Mouse (Mus musculus): ENCODE measurements around the gene Ttc39a. TPM values are rescaled to one million over a fixed set of nuclear protein-coding genes. Genes with fewer than 3 reads are reported as not detected.

The Ttc39a gene
- polyA plus RNA-seq, 1 experiment: 5.5 TPM

DNA sequence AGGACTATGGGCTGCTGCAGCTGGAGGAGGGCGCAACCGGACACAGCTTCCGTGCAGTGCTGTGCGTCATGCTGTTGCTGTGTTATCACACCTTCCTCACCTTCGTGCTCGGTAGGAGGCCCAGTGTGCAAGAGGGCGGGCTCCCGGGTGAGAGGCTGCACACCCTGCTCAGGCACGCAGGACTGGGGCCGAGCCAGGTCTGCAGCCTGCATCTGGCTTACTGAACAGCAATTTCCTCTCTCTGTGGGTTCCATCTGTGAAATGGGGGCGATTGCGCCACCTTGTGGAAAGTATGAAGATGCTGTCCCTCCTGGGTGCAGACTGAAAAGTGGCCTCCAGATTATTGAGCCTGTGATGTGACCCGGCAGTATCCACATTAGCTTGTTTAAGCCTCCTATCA lies 24.4 kb downstream of the Ttc39a start:
- Histone ChIP-seq H3K4me3 (ENCODE audit: extremely low read depth, insufficient read depth, insufficient read length) (no peak overlapping the region), H3K27me3 (ENCODE audit: control insufficient read depth, insufficient read depth, low read length) (no peaks in the 10 kb centered on the region), H3K27ac (ENCODE audit: insufficient read depth, low read length) (no peak overlapping the region), H3K36me3 (ENCODE audit: control insufficient read depth, insufficient read depth, low read length) (no peaks in the 10 kb centered on the region), H3K4me1 (ENCODE audit: control insufficient read depth, insufficient read depth, insufficient read length) (no peaks in the 10 kb centered on the region)
- DNase-seq (ENCODE audit: low read depth in 1 of 2, low spot score in 2 of 2): peak; percentile 12 to 55
- TF ChIP-seq POLR2A (IDR thresholded peaks at IDR 0.05; ENCODE audit: low read depth, low read length) (no peak), CTCF (IDR thresholded peaks at IDR 0.05; ENCODE audit: extremely low read depth, insufficient read depth, insufficient read length, insufficient replicate concordance) (peak; percentile 65; the same call in 1 of the 2 replicates)
- WGBS: 40% methylated on average over 13 of the region's 13 CpGs

DNA sequence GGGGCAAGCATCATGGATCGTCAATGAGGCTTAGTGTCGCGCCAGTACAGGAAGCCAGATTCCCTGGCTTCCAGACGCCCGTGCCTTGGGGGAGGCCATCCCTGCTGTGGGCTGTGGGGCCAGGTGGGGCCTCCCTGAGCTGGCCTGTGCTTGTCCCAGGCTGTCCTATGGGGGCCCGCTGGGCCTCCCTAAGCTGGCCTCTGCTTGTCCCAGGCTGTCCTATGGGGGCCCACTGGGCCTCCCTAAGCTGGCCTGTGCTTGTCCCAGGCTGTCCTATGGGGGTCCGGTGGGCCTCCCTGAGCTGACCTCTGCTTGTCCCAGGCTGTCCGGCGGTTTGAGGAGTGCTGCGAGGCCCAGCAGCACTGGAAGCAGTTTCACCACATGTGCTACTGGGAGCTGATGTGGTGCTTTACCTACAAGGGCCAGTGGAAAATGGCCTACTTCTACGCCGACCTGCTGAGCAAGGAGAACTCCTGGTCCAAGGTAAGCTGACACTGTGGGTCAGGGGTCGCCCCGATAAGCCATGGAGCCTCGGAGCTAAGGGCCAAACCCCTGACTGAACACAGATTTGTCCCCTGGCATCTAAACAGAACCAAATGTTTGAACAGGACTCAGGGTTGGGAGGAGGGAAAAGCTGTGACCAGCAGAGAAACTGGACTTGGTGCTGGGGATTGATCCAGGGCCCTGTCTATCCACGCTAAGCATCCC lies 26.4 kb downstream of the Ttc39a start:
- TF ChIP-seq POLR2A (IDR thresholded peaks at IDR 0.05; ENCODE audit: low read depth, low read length) (no peak), CTCF (IDR thresholded peaks at IDR 0.05; ENCODE audit: extremely low read depth, insufficient read depth, insufficient read length, insufficient replicate concordance) (no peak)
- DNase-seq (ENCODE audit: low read depth in 1 of 2, low spot score in 2 of 2): no peak
- H3K4me1 ChIP-seq (ENCODE audit: control insufficient read depth, insufficient read depth, insufficient read length): no peaks in the 10 kb centered on the region
- no peak overlapping the region for H3K27ac ChIP-seq (ENCODE audit: insufficient read depth, low read length)
- H3K27me3 ChIP-seq (ENCODE audit: control insufficient read depth, insufficient read depth, low read length): no peaks in the 10 kb centered on the region
- 92% methylated on average over 16 of the region's 16 CpGs for WGBS
- no peaks in the 10 kb centered on the region for H3K36me3 ChIP-seq (ENCODE audit: control insufficient read depth, insufficient read depth, low read length)
- no peak overlapping the region for H3K4me3 ChIP-seq (ENCODE audit: extremely low read depth, insufficient read depth, insufficient read length)

DNA sequence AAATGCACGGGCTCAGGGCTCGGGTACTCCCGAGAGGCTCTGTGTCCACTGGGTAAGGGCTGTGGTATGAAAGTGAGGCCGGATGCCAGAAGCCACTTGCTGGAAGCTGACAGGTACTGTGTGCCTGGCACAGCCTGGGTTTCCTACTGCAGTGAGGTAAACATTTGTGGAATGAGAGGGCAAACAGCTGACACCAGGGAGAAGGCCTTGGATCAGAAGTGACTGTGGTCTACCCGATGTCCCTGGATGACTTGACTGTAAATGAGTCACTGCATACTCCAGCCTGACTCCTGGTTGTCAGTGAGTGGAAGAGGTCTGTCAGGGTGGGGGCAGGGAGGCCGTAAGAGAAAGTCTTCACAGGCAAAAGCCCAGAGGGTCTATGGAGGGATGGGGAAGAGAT lies 27.2 kb downstream of the Ttc39a start:
- 86% methylated on average over 6 of the region's 6 CpGs for WGBS
- no peak for DNase-seq (ENCODE audit: low read depth in 1 of 2, low spot score in 2 of 2)

DNA sequence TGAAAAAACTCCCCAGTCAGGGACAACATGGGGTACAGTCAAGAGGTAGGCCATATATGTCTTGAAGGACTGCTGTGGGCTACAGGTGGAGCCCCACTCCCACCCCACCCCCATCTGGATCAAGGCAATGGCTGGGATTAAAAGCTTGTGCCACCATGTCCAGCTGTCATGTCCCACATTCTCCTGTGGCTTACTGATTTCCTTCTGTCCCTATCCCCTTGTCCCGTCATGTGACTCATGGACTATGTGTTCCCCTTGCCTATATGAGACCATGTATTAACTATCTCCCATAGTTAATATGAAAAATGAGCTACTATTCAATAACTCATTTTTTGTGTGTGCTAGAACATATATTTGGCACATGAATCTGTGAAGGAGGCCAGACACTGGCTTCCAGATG lies 27.8 kb downstream of the Ttc39a start:
- Histone ChIP-seq H3K4me1 (ENCODE audit: control insufficient read depth, insufficient read depth, insufficient read length) (no peaks in the 10 kb centered on the region), H3K27me3 (ENCODE audit: control insufficient read depth, insufficient read depth, low read length) (no peaks in the 10 kb centered on the region), H3K36me3 (ENCODE audit: control insufficient read depth, insufficient read depth, low read length) (no peaks in the 10 kb centered on the region), H3K4me3 (ENCODE audit: extremely low read depth, insufficient read depth, insufficient read length) (no peak overlapping the region), H3K27ac (ENCODE audit: insufficient read depth, low read length) (no peak overlapping the region)
- no peak for TF ChIP-seq CTCF (IDR thresholded peaks at IDR 0.05; ENCODE audit: extremely low read depth, insufficient read depth, insufficient read length, insufficient replicate concordance)
- no peak for TF ChIP-seq POLR2A (IDR thresholded peaks at IDR 0.05; ENCODE audit: low read depth, low read length)
- WGBS: 88% methylated on average over 1 of the region's 1 CpGs
- no peak for DNase-seq (ENCODE audit: low read depth in 1 of 2, low spot score in 2 of 2)

More for the DNA sequence above, 27.2 kb downstream of the Ttc39a start:
- Histone ChIP-seq H3K36me3 (ENCODE audit: control insufficient read depth, insufficient read depth, low read length) (no peaks in the 10 kb centered on the region), H3K4me1 (ENCODE audit: control insufficient read depth, insufficient read depth, insufficient read length) (no peaks in the 10 kb centered on the region), H3K27me3 (ENCODE audit: control insufficient read depth, insufficient read depth, low read length) (no peaks in the 10 kb centered on the region), H3K4me3 (ENCODE audit: extremely low read depth, insufficient read depth, insufficient read length) (no peak overlapping the region), H3K27ac (ENCODE audit: insufficient read depth, low read length) (no peak overlapping the region)
- TF ChIP-seq CTCF (IDR thresholded peaks at IDR 0.05; ENCODE audit: extremely low read depth, insufficient read depth, insufficient read length, insufficient replicate concordance): no peak
- TF ChIP-seq POLR2A (IDR thresholded peaks at IDR 0.05; ENCODE audit: low read depth, low read length): no peak

DNA sequence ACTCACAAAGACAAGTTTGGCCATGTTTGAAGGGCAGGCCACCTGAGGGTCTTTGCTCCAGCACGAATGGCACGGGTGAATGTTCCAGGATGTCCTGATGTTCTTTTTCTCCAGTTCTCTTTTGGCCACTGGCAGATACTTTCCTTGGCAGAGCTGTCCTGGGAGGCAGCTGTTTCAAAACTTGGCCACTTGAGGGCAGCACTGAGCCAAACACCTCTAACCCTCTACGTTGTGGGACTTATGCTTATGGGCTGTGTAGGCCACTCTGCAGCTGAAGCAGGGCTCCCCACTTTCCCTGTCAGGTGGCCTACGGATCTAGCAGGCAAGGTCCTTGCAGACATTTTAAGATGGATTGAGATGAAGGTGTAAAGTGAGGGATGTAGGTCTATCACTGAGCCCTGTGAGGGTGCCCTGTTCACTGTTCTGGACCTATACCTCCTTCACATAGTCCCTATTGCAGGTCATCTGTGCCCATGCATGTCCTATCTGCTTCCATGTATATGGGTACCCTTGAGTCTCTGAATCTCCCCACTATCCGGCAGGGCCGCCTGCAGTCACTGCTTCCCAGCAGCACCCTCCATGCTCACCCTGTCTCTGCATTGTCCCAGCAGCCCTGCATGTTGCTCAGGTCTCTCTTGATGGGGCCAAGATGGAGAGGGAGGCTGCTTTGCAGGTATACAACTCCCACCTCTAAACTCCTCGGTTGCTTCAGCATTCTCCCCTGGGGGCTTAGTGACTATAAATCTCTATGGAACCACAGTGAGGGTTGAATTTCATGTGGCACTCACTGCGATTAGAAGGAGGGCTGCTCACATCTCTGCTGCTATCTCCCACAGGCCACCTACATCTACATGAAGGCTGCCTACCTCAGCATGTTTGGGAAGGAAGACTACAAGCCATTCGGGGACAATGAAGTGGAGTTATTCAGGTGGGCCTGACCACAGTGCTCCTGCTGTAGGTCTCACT lies 31.8 kb downstream of the Ttc39a start:
- H3K4me3 ChIP-seq (ENCODE audit: extremely low read depth, insufficient read depth, insufficient read length): no peak overlapping the region
- H3K27me3 ChIP-seq (ENCODE audit: control insufficient read depth, insufficient read depth, low read length): no peaks in the 10 kb centered on the region
- WGBS: 58% methylated on average over 9 of the region's 9 CpGs
- H3K27ac ChIP-seq (ENCODE audit: insufficient read depth, low read length): no peak overlapping the region
- no peaks in the 10 kb centered on the region for H3K4me1 ChIP-seq (ENCODE audit: control insufficient read depth, insufficient read depth, insufficient read length)
- TF ChIP-seq POLR2A (IDR thresholded peaks at IDR 0.05; ENCODE audit: low read depth, low read length) (no peak), CTCF (IDR thresholded peaks at IDR 0.05; ENCODE audit: extremely low read depth, insufficient read depth, insufficient read length, insufficient replicate concordance) (peak; percentile 75; the same call in 1 of the 2 replicates)
- H3K36me3 ChIP-seq (ENCODE audit: control insufficient read depth, insufficient read depth, low read length): no peaks in the 10 kb centered on the region
- DNase-seq (ENCODE audit: low read depth in 1 of 2, low spot score in 2 of 2): peak; percentile 28 to 55

DNA sequence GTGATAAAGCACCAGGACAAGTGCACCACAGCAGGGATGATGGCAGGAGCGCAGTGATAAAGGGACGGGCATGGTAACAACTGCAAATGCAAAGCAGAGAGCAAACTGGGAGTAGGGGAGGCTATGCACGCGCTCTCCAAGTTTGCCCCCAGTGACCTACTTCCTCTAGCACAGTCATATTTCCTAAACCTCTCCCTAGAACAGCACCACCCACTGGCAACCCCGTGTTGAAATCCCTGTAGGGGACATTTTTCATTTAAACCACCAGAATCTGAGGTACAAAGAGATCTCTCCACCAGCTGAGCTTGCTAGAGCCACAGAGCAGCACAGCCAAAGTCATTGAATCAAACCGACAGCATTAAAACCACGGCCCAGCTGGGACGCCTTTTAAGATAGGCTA lies 32.7 kb downstream of the Ttc39a start:
- no peak for DNase-seq (ENCODE audit: low read depth in 1 of 2, low spot score in 2 of 2)
- no peaks in the 10 kb centered on the region for H3K4me1 ChIP-seq (ENCODE audit: control insufficient read depth, insufficient read depth, insufficient read length)
- TF ChIP-seq CTCF (IDR thresholded peaks at IDR 0.05; ENCODE audit: extremely low read depth, insufficient read depth, insufficient read length, insufficient replicate concordance) (no peak), POLR2A (IDR thresholded peaks at IDR 0.05; ENCODE audit: low read depth, low read length) (no peak)
- no peak overlapping the region for H3K27ac ChIP-seq (ENCODE audit: insufficient read depth, low read length)
- no peaks in the 10 kb centered on the region for H3K27me3 ChIP-seq (ENCODE audit: control insufficient read depth, insufficient read depth, low read length)
- no peaks in the 10 kb centered on the region for H3K36me3 ChIP-seq (ENCODE audit: control insufficient read depth, insufficient read depth, low read length)
- no peak overlapping the region for H3K4me3 ChIP-seq (ENCODE audit: extremely low read depth, insufficient read depth, insufficient read length)
- 60% methylated on average over 8 of the region's 8 CpGs for WGBS
